Mouse (Mus musculus): ENCODE data around the gene Usp8. TPM values are rescaled to one million over a fixed set of nuclear protein-coding genes. Genes with fewer than 3 reads are reported as not detected.

Gene Usp8
- total and polyA plus RNA-seq, 3 experiments, result 24.1 to 41.5 (median 24.2) TPM

DNA sequence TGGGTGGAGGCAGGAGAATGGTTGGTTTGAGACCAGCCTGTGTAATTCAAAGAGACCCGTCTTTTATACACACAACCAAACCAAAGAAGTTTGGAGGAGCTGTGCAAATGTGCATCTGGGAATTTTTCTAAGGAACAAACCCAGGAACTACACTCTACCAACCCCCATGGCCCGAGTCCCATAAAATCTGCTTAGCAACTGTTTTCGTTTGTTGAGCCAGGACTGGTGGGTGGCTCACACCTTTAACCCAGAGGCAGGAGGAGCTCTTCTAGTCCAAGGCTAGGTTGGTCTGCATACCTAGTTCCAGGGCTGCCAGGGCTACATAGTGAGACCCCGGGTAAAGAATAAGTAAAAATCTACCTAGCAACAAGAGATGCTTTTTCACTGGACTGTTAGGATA lies 68.8 kb downstream of the Usp8 start:
- Histone ChIP-seq H3K4me3 (replicated peaks in 1 of 3; ENCODE audit: low read depth in 2 of 3, low read length in 2 of 3, poor library complexity in 1 of 3) (no peak overlapping the region), H3K4me2 (ENCODE audit: insufficient read depth, low read depth, poor library complexity, severe bottlenecking) (no peak overlapping the region), H3K79me2 (replicated peaks; ENCODE audit: control insufficient read depth, extremely low read depth, insufficient read depth, poor library complexity, severe bottlenecking) (no peaks in the 10 kb centered on the region), H3K4me1 (ENCODE audit: control insufficient read depth in 1 of 2, insufficient read depth in 2 of 2) (no peaks in the 10 kb centered on the region; a peak in 1 of 4 replicates), H3K27me3 (replicated peaks) (no peaks in the 10 kb centered on the region), H3K9ac (ENCODE audit: insufficient read depth, low read depth) (no peak overlapping the region), H3K9me3 (replicated peaks; ENCODE audit: low read length) (peaks cover 2% of the 10 kb centered on the region), H3K36me3 (replicated peaks in 1 of 2; ENCODE audit: control insufficient read depth in 1 of 2, insufficient read depth in 1 of 2, low read length in 1 of 2) (no peaks in the 10 kb centered on the region), H3K27ac (ENCODE audit: insufficient read depth, low read depth) (no peak overlapping the region)
- TF ChIP-seq RCOR1 (conservative IDR thresholded peaks at IDR 0.05; ENCODE audit: low read depth, low read length) (no peak), CHD2 (IDR thresholded peaks at IDR 0.05; ENCODE audit: low read length) (0 out of 2 replicates have a peak, but pooled peaks have one; percentile 25)
- dilution Hi-C loops (cut with MboI; ENCODE audit: extremely low pct_ligation_motif_present, extremely low pct_unique_long_range_greater_than_20kb, low sequenced_read_pairs), result no loop called here
- in situ Hi-C loops (cut with MboI; ENCODE audit: low pct_ligation_motif_present, low pct_unique_long_range_greater_than_20kb, low sequenced_read_pairs), result no loop called here
- DNase-seq (ENCODE audit: extremely low read depth), result no peak

DNA sequence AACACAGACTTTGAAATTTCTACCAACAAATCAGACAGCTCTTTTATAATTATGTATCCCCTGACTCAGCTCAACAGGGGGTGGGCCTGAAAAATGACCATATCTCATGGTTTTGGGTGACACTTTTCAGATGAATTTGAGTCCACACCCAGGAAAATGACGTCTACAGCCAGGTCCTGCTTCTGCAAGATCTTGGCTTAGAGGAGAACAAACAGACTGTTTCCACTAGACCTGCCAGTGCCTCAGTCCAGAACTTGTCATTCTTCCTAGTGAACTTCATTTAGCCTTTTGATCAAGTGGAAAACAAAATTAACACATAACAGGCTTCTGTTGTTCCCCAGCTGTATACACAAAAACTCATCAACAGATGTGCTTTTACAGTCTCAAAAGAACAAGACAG lies 69.3 kb downstream of the Usp8 start:
- H3K27me3 ChIP-seq (replicated peaks), result no peaks in the 10 kb centered on the region
- no peak overlapping the region for H3K4me3 ChIP-seq (replicated peaks in 1 of 3; ENCODE audit: low read depth in 2 of 3, low read length in 2 of 3, poor library complexity in 1 of 3)
- no peaks in the 10 kb centered on the region for H3K79me2 ChIP-seq (replicated peaks; ENCODE audit: control insufficient read depth, extremely low read depth, insufficient read depth, poor library complexity, severe bottlenecking)
- dilution Hi-C loops (cut with MboI; ENCODE audit: extremely low pct_ligation_motif_present, extremely low pct_unique_long_range_greater_than_20kb, low sequenced_read_pairs) (no loop called here), in situ Hi-C loops (cut with MboI; ENCODE audit: low pct_ligation_motif_present, low pct_unique_long_range_greater_than_20kb, low sequenced_read_pairs) (no loop called here)
- no peaks in the 10 kb centered on the region for H3K36me3 ChIP-seq (replicated peaks in 1 of 2; ENCODE audit: control insufficient read depth in 1 of 2, insufficient read depth in 1 of 2, low read length in 1 of 2)
- no peak overlapping the region for H3K9ac ChIP-seq (ENCODE audit: insufficient read depth, low read depth)
- no peaks in the 10 kb centered on the region; a peak in 1 of 4 replicates for H3K4me1 ChIP-seq (ENCODE audit: control insufficient read depth in 1 of 2, insufficient read depth in 2 of 2)
- no peak for DNase-seq (ENCODE audit: extremely low read depth)
- H3K9me3 ChIP-seq (replicated peaks; ENCODE audit: low read length), result peaks cover 2% of the 10 kb centered on the region
- no peak overlapping the region for H3K4me2 ChIP-seq (ENCODE audit: insufficient read depth, low read depth, poor library complexity, severe bottlenecking)
- TF ChIP-seq UBTF (IDR thresholded peaks at IDR 0.05; ENCODE audit: low read depth, low read length), result no peak
- TF ChIP-seq RCOR1 (conservative IDR thresholded peaks at IDR 0.05; ENCODE audit: low read depth, low read length), result no peak
- no peak for TF ChIP-seq KAT2A (IDR thresholded peaks at IDR 0.05; ENCODE audit: insufficient replicate concordance, low read length)
- no peak for TF ChIP-seq SMC3 (IDR thresholded peaks at IDR 0.05; ENCODE audit: low read depth, low read length)
- no peak overlapping the region for H3K27ac ChIP-seq (ENCODE audit: insufficient read depth, low read depth)

DNA sequence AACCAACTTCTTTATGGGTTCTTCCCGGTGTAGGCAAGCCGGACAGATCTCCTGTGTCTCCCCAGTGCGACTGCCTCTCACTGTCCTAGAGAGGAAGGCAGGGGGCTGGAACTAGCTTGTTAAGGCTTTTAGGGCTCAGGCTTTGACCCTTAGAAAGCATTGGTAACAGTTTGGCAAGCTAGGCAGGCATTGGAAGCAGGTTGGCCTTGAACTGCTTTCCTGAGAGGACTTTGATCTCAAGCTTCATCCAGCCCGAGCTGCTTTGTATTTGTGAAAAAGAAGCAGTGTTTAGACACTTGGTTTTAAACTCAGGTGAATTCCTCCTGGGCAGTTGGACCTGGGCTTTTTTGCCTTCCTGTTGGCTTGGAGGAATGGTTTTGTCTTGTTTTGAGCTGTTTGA lies 71.7 kb downstream of the Usp8 start:
- H3K4me3 ChIP-seq (replicated peaks in 1 of 3; ENCODE audit: low read depth in 2 of 3, low read length in 2 of 3, poor library complexity in 1 of 3), result no peak overlapping the region
- no peaks in the 10 kb centered on the region for H3K36me3 ChIP-seq (replicated peaks in 1 of 2; ENCODE audit: control insufficient read depth in 1 of 2, insufficient read depth in 1 of 2, low read length in 1 of 2)
- TF ChIP-seq ZMIZ1 (IDR thresholded peaks at IDR 0.05; ENCODE audit: low read depth, low read length) (no peak), BHLHE40 (IDR thresholded peaks at IDR 0.05; ENCODE audit: low read depth, low read length) (no peak), RCOR1 (conservative IDR thresholded peaks at IDR 0.05; ENCODE audit: low read depth, low read length) (no peak)
- dilution Hi-C loops (cut with MboI; ENCODE audit: extremely low pct_ligation_motif_present, extremely low pct_unique_long_range_greater_than_20kb, low sequenced_read_pairs) (no loop called here), in situ Hi-C loops (cut with MboI; ENCODE audit: low pct_ligation_motif_present, low pct_unique_long_range_greater_than_20kb, low sequenced_read_pairs) (no loop called here)
- no peak for DNase-seq (ENCODE audit: extremely low read depth)
- no peak overlapping the region for H3K27ac ChIP-seq (ENCODE audit: insufficient read depth, low read depth)
- no peaks in the 10 kb centered on the region for H3K9me3 ChIP-seq (replicated peaks; ENCODE audit: low read length)
- no peak overlapping the region for H3K9ac ChIP-seq (ENCODE audit: insufficient read depth, low read depth)
- no peaks in the 10 kb centered on the region for H3K27me3 ChIP-seq (replicated peaks)
- no peaks in the 10 kb centered on the region for H3K79me2 ChIP-seq (replicated peaks; ENCODE audit: control insufficient read depth, extremely low read depth, insufficient read depth, poor library complexity, severe bottlenecking)
- no peaks in the 10 kb centered on the region; a peak in 2 of 4 replicates for H3K4me1 ChIP-seq (ENCODE audit: control insufficient read depth in 1 of 2, insufficient read depth in 2 of 2)
- H3K4me2 ChIP-seq (ENCODE audit: insufficient read depth, low read depth, poor library complexity, severe bottlenecking), result no peak overlapping the region

All from CH12.LX (cell line).